Mouse (Mus musculus): Measurements from ENCODE around the gene Spp2. TPM values are rescaled to one million over a fixed set of nuclear protein-coding genes. Genes with fewer than 3 reads are reported as not detected.

The Spp2 gene
- polyA plus RNA-seq, 1 experiment: not detected

DNA sequence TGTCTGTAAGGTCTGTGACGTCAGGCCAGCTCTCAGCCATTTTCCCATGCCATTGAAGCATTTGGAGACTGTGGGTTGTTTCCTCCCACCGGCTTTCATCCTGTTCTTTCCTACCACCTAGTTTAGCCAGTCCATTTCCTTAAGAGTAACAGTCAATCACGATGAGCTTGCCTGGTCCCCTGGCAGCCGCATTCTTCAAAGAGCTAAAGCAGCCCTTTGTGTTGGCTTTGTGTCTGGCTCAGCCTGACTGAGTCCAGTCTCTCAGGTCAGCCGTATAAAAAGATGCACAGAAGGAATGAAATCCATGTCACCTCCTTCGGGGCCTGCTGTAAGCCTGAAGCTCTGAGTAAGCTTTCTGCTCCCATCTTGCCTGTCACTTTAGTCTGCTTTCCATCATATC lies 65.5 kb downstream of the Spp2 start:
- Histone ChIP-seq H3K27me3 (ENCODE audit: control insufficient read depth) (peaks cover 8% of the 10 kb centered on the region), H3K4me3 (replicated peaks) (no peak overlapping the region), H3K36me3 (ENCODE audit: control insufficient read depth) (no peaks in the 10 kb centered on the region), H3K4me1 (ENCODE audit: control insufficient read depth) (peaks cover 14% of the 10 kb centered on the region), H3K9me3 (ENCODE audit: control insufficient read depth, low read length) (no peaks in the 10 kb centered on the region)
- TF ChIP-seq TAL1 (IDR thresholded peaks at IDR 0.05; ENCODE audit: low read length) (no peak), GATA1 (IDR thresholded peaks at IDR 0.05; ENCODE audit: low read length) (no peak)

DNA sequence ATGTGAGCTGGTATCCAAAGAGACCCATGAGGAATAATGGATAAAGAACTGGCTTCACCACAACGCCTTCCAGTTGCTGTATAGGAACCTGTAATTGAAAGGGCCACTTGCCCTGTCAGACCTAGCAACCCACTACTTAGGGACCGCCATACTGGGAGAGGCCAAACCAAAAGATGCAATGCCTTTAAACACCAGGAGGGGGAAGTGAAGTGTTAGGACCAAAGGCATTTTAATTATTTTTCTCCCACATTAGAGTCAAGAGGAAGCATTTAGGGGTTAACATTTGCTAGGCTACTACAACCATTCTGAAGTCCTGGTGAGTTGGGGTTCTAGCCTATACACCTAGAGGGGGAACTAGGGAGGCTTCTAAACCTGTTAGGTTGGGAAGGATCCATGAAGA lies 67.1 kb downstream of the Spp2 start:
- no peaks in the 10 kb centered on the region for H3K36me3 ChIP-seq (ENCODE audit: control insufficient read depth)
- H3K4me3 ChIP-seq (replicated peaks): no peak overlapping the region
- no peaks in the 10 kb centered on the region for H3K9me3 ChIP-seq (ENCODE audit: control insufficient read depth, low read length)
- TF ChIP-seq GATA1 (IDR thresholded peaks at IDR 0.05; ENCODE audit: low read length): no peak
- peaks cover 14% of the 10 kb centered on the region for H3K4me1 ChIP-seq (ENCODE audit: control insufficient read depth)
- H3K27me3 ChIP-seq (ENCODE audit: control insufficient read depth): peaks cover 6% of the 10 kb centered on the region

DNA sequence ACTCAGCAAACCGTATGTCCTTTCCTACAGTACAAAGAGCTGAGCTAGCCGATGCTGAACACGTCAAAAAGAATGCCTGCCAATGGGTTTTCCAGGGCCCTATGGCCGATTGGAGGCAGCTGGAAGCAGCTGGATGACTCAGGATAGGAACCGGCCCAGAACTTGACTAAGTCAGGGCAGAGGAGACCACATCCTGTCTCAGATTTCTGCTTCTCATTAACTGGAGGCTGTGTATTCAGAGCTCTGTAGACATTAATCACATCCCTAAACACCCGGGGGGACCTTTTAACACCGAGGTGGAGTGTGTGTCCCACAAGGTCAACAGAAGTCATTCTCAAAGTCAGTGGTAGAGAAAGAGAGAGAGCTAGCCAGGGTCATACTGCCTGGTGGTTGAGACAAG lies 67.8 kb downstream of the Spp2 start:
- Histone ChIP-seq H3K36me3 (ENCODE audit: control insufficient read depth) (no peaks in the 10 kb centered on the region), H3K9me3 (ENCODE audit: control insufficient read depth, low read length) (no peaks in the 10 kb centered on the region), H3K27me3 (ENCODE audit: control insufficient read depth) (peaks cover 5% of the 10 kb centered on the region), H3K4me3 (replicated peaks) (no peak overlapping the region), H3K4me1 (ENCODE audit: control insufficient read depth) (peaks cover 15% of the 10 kb centered on the region)
- TF ChIP-seq GATA1 (IDR thresholded peaks at IDR 0.05; ENCODE audit: low read length) (no peak), TAL1 (IDR thresholded peaks at IDR 0.05; ENCODE audit: low read length) (no peak)

DNA sequence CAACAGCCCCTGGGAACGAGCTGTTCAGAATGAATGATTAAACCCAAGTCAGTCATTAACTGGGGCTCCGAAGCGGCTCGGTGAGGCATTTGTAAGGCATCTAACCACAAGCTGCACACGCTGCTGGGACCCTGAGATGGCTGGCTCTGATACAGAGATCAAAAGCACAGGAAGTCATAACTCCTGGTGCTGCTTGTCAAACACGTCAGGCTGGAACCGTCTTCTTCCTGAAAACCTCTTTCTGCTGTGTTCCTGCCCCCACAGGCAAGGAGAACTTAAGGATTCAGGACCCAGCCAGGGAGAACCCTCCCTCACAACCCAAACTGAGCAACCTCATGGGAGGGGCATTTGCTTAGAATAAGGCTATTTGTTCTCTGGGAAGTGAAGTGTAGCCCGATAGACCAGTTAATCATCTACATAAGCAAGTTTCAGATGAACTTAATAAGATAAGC lies 68.8 kb downstream of the Spp2 start:
- no peak for TF ChIP-seq GATA1 (IDR thresholded peaks at IDR 0.05; ENCODE audit: low read length)
- no peak for TF ChIP-seq TAL1 (IDR thresholded peaks at IDR 0.05; ENCODE audit: low read length)
- no peaks in the 10 kb centered on the region for H3K9me3 ChIP-seq (ENCODE audit: control insufficient read depth, low read length)
- H3K36me3 ChIP-seq (ENCODE audit: control insufficient read depth): no peaks in the 10 kb centered on the region
- H3K4me1 ChIP-seq (ENCODE audit: control insufficient read depth): peaks cover 19% of the 10 kb centered on the region
- peaks cover 5% of the 10 kb centered on the region for H3K27me3 ChIP-seq (ENCODE audit: control insufficient read depth)
- H3K4me3 ChIP-seq (replicated peaks): no peak overlapping the region

Other genes starting within 250 kb of the Spp2 start
- not detected in 2 replicates for gene Ugt1a5, start 240.9 kb upstream of the Spp2 start, polyA plus RNA-seq (2012)
- gene Ugt1a2, start 206.4 kb upstream of the Spp2 start, polyA plus RNA-seq (2012): not detected in 2 replicates
- 5.5 and 6.1 TPM in 2 replicates for gene Dnajb3, start 201.2 kb upstream of the Spp2 start, polyA plus RNA-seq (2012)
- gene Ugt1a1, start 195.0 kb upstream of the Spp2 start, polyA plus RNA-seq (2012): 0.02 TPM in 1 of 2 replicates, not detected in the other
- not detected in 2 replicates for gene Mroh2a, start 180.0 kb upstream of the Spp2 start, polyA plus RNA-seq (2012)
- 1.1 and 2.2 TPM in 2 replicates for gene Hjurp, start 129.3 kb upstream of the Spp2 start, polyA plus RNA-seq (2012)
- not detected in 2 replicates for gene Trpm8, start 129.3 kb upstream of the Spp2 start, polyA plus RNA-seq (2012)
- not detected in 2 replicates for gene Glrp1, start 103.1 kb downstream of the Spp2 start, polyA plus RNA-seq (2012)